Mouse (Mus musculus) erythroblast, embryonic 14.5 days (primary cell): Measurements from ENCODE around the gene Letm1.

Experiments used
- GATA1 ChIP-seq: IDR thresholded peaks from 2 replicates; pipeline ENCODE4 v1.6.1; 2012; ENCODE audit warnings: low read length, inconsistent platforms, mixed read lengths
- TAL1 ChIP-seq: IDR thresholded peaks from 3 replicates; pipeline ENCODE4 v1.6.1; 2012; ENCODE audit warnings: low read length, inconsistent platforms, mixed read lengths

DNA sequence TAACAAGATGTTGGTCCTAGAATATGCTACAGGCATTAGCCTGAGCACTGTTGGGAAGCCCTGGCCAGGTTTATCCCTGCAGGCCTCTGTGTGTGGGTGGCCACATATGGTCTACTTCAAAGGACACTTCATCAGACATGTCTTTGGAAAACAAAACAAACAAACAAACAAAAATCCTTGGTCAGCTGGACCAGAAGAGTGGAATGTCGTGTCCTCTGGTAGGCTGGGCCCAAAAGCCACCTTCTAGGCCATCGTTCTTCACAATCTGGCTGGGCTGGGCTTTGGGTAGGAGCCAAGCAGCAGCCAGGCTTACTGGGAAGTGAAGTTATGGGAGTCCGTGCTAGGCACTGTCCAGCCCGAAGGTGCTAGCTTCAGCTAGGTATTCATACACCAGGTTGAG lies 75.5 kb downstream of the Letm1 start:
- TF ChIP-seq GATA1 (no peak), TAL1 (no peak)
